Mouse (Mus musculus) liver, embryonic 14.5 days (tissue): ENCODE measurements at regions not wholly inside any gene's neighbourhood (a gene's known extent, or its start where the extent isn't known, plus 50 kb on each side); places are given as distances from the start of the nearest gene placed in this dataset.

Experiments used
- ATAC-seq: fragments of 200-750 bp; cut with Nextera tagmentation; 2 replicates; pipeline ENCODE4 v1.8.0; 2017; ENCODE audit warnings: moderate number of reproducible peaks, mild to moderate bottlenecking, moderate library complexity; ENCODE audit not compliant: insufficient read depth
- DNase-seq, 3 experiments: peaks; one replicate each; pipeline ENCODE4 v3.0.0-alpha.2; 2012 to 2013; ENCODE audit warnings: low read depth in 3 of 3, low spot score in 3 of 3
- H3K27ac ChIP-seq: fragments of 300-500 bp; sonication (generic); 2 replicates; pipeline ENCODE4 v1.5.1; 2014; ENCODE audit warnings: moderate library complexity, mild to moderate bottlenecking, control low read depth, inconsistent platforms
- H3K27me3 ChIP-seq: fragments of 300-500 bp; sonication (generic); 2 replicates; pipeline ENCODE4 v1.6.1; 2014; ENCODE audit warnings: mild to moderate bottlenecking, low read length, moderate library complexity; ENCODE audit not compliant: control insufficient read depth, insufficient read depth
- H3K36me3 ChIP-seq: fragments of 300-500 bp; sonication (generic); replicated peaks from 2 replicates; pipeline ENCODE4 v1.6.1; 2014; ENCODE audit warnings: low read depth; ENCODE audit not compliant: control insufficient read depth, insufficient read depth
- H3K4me1 ChIP-seq, 2 experiments: fragments of 200-500 bp in 1 of 2; fragments of 300-500 bp in 1 of 2; sonication (generic) in 1 of 2; replicated peaks; 2 replicates each; pipeline ENCODE4 v1.6.1; 2012 to 2014; ENCODE audit warnings: antibody characterized with exemption in 1 of 2, inconsistent platforms in 1 of 2, low read length in 1 of 2; ENCODE audit not compliant: control insufficient read depth in 2 of 2, insufficient read depth in 2 of 2
- H3K4me2 ChIP-seq: fragments of 300-500 bp; sonication (generic); 2 replicates; pipeline ENCODE4 v1.6.1; 2014; ENCODE audit warnings: low read depth, mild to moderate bottlenecking, control low read depth, moderate library complexity
- H3K4me3 ChIP-seq, 2 experiments: fragments of 200-500 bp in 1 of 2; fragments of 300-500 bp in 1 of 2; sonication (generic) in 1 of 2; 2 replicates each; pipeline ENCODE4 v1.5.1; 2012 to 2014; ENCODE audit warnings: low read depth in 2 of 2, low read length in 2 of 2, mild to moderate bottlenecking in 2 of 2, control low read depth in 1 of 2, inconsistent platforms in 1 of 2, moderate library complexity in 1 of 2; ENCODE audit not compliant: insufficient read depth in 1 of 2
- H3K9ac ChIP-seq: fragments of 300-500 bp; sonication (generic); replicated peaks from 2 replicates; pipeline ENCODE4 v1.6.1; 2014; ENCODE audit warnings: mild to moderate bottlenecking, control low read depth, moderate library complexity
- H3K9me3 ChIP-seq: fragments of 300-500 bp; sonication (generic); 2 replicates; pipeline ENCODE4 v1.6.1; 2016; ENCODE audit warnings: low read length, mixed read lengths; ENCODE audit not compliant: control insufficient read depth
- CTCF ChIP-seq: IDR thresholded peaks from 2 replicates; pipeline ENCODE4 v1.5.1; 2016; ENCODE audit warnings: antibody characterized with exemption, low read depth, control low read depth
- EP300 ChIP-seq: IDR thresholded peaks from 2 replicates; pipeline ENCODE4 v1.6.1; 2016; ENCODE audit warnings: antibody characterized with exemption, low read depth
- WGBS: fragments of 180-500 bp; shearing (Covaris S2); extraction: QIAGEN DNeasy Blood & Tissue Kit; methylation state at CpG from one replicate; pipeline ENCODE4 v1.1.7; 2014; ENCODE audit not compliant: insufficient replicate concordance; 5-methylcytosine and 5-hydroxymethylcytosine counted together

GRCm38 (mm10) chr13:44227706-44228459, 443.3 kb downstream of the Cd83 start:
- Histone ChIP-seq H3K4me2 (no peak overlapping the region), H3K27me3 (no peaks in the 10 kb centered on the region), H3K9ac (no peak overlapping the region), H3K36me3 (no peaks in the 10 kb centered on the region), H3K4me1 (no peaks in the 10 kb centered on the region), H3K9me3 (no peaks in the 10 kb centered on the region; the same call in 1 of the 2 replicates), H3K4me3 (no peak overlapping the region), H3K27ac (no peak overlapping the region)
- ATAC-seq: no peak
- WGBS: 69% methylated on average over 14 of the region's 14 CpGs
- TF ChIP-seq EP300 (no peak), CTCF (no peak)
- DNase-seq: no peak

GRCm38 (mm10) chr13:44228540-44229135, 444.1 kb downstream of the Cd83 start:
- no peak for ATAC-seq
- no peak overlapping the region for H3K4me2 ChIP-seq
- TF ChIP-seq EP300 (no peak), CTCF (no peak)
- H3K9ac ChIP-seq: no peak overlapping the region
- H3K27ac ChIP-seq: no peak overlapping the region
- H3K4me1 ChIP-seq: no peaks in the 10 kb centered on the region
- WGBS: 28% methylated on average over 16 of the region's 16 CpGs
- H3K4me3 ChIP-seq: no peak overlapping the region
- H3K27me3 ChIP-seq: no peaks in the 10 kb centered on the region
- H3K36me3 ChIP-seq: no peaks in the 10 kb centered on the region
- H3K9me3 ChIP-seq: no peaks in the 10 kb centered on the region; the same call in 1 of the 2 replicates
- no peak for DNase-seq

GRCm38 (mm10) chr13:44229136-44229611, 444.6 kb downstream of the Cd83 start:
- no peak overlapping the region for H3K4me3 ChIP-seq
- H3K27ac ChIP-seq: no peak overlapping the region
- ATAC-seq (no peak), DNase-seq (no peak)
- no peak overlapping the region for H3K9ac ChIP-seq
- no peaks in the 10 kb centered on the region; the same call in 1 of the 2 replicates for H3K9me3 ChIP-seq
- 28% methylated on average over 7 of the region's 7 CpGs for WGBS
- H3K4me1 ChIP-seq: no peaks in the 10 kb centered on the region
- H3K36me3 ChIP-seq: no peaks in the 10 kb centered on the region
- H3K4me2 ChIP-seq: no peak overlapping the region
- TF ChIP-seq EP300: no peak
- no peak for TF ChIP-seq CTCF
- H3K27me3 ChIP-seq: no peaks in the 10 kb centered on the region

GRCm38 (mm10) chr13:44231403-44231802, 446.8 kb downstream of the Cd83 start:
- H3K27me3 ChIP-seq: no peaks in the 10 kb centered on the region
- H3K4me3 ChIP-seq: no peak overlapping the region
- no peak for TF ChIP-seq EP300
- TF ChIP-seq CTCF: no peak
- H3K9ac ChIP-seq: no peak overlapping the region
- H3K4me1 ChIP-seq: no peaks in the 10 kb centered on the region
- no peaks in the 10 kb centered on the region for H3K36me3 ChIP-seq
- no peak overlapping the region for H3K27ac ChIP-seq
- WGBS: 53% methylated on average over 4 of the region's 4 CpGs
- DNase-seq (no peak), ATAC-seq (no peak)
- H3K4me2 ChIP-seq: no peak overlapping the region
- H3K9me3 ChIP-seq: no peaks in the 10 kb centered on the region

GRCm38 (mm10) chr13:44231868-44232715, 447.5 kb downstream of the Cd83 start:
- ATAC-seq (no peak), DNase-seq (no peak)
- Histone ChIP-seq H3K9me3 (no peaks in the 10 kb centered on the region), H3K27ac (no peak overlapping the region), H3K9ac (no peak overlapping the region), H3K36me3 (no peaks in the 10 kb centered on the region), H3K27me3 (no peaks in the 10 kb centered on the region), H3K4me1 (no peaks in the 10 kb centered on the region), H3K4me2 (no peak overlapping the region), H3K4me3 (no peak overlapping the region)
- TF ChIP-seq EP300 (no peak), CTCF (no peak)
- 61% methylated on average over 18 of the region's 18 CpGs for WGBS
